Mouse (Mus musculus): Measurements from ENCODE around the gene Iars2. TPM values are rescaled to one million over a fixed set of nuclear protein-coding genes. Genes with fewer than 3 reads are reported as not detected.

Gene Iars2
- polyA plus RNA-seq, 1 experiment from 2014 or later, result 29.0 TPM

DNA sequence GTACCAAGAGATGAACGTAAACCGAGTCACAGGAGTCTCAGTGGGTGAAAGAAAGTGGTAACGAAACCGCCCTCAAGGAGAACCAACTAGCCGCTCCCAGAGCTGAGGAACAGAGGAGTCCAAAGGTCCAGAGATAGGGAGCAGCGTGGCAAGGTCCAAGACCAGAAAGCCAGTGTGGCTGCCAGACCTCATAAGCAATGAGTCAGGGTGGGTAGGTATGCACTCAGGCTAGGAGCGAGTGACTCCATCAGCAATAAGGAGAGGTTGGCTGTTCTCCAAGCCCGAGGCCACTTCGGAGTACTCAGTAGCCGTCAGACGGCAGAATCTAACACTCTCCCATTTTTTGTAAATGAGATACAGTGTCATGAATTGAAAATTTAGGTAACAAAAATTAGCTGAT, 46.4 kb downstream of the Iars2 start:
- H3K9ac ChIP-seq (ENCODE audit: low read depth, low read length), result no peak overlapping the region
- peaks cover 97% of the 10 kb centered on the region for H3K36me3 ChIP-seq (ENCODE audit: control insufficient read depth, insufficient read depth, low read length)
- 91% methylated on average over 11 of the region's 11 CpGs for WGBS
- no peak for ATAC-seq (ENCODE audit: low read depth)
- no peaks in the 10 kb centered on the region for H3K4me1 ChIP-seq (ENCODE audit: control insufficient read depth, insufficient read depth, low read length)
- DNase-seq (ENCODE audit: low spot score), result no peak
- H3K27me3 ChIP-seq (replicated peaks; ENCODE audit: control insufficient read depth, insufficient read depth, low read length), result no peaks in the 10 kb centered on the region
- no peak overlapping the region for H3K4me3 ChIP-seq (ENCODE audit: low read depth, low read length)
- H3K27ac ChIP-seq (replicated peaks; ENCODE audit: low read depth, low read length), result no peak overlapping the region
- H3K9me3 ChIP-seq (ENCODE audit: control insufficient read depth, low read length), result no peaks in the 10 kb centered on the region
- H3K4me2 ChIP-seq (ENCODE audit: low read depth, low read length), result no peak overlapping the region

DNA sequence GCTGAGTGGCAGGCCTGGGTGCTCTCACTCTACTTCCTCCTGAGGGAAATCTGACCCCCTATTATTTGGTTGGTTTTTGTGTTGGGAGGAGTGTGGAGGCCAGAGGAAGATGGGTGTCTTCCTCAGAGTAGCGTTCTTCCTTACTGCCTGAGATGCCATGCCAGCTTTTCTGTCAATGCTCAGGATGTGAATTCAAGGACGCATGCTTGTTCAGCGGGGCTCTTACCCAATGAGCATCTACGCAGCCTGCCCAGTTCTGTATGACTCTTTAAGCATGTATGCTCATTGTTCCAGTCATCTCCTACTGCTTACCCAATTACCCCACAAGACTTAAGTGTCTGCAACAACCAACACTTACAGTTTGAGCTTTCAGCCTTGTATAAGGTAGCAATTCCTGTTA, 48.6 kb downstream of the Iars2 start:
- Histone ChIP-seq H3K27me3 (replicated peaks; ENCODE audit: control insufficient read depth, insufficient read depth, low read length) (no peaks in the 10 kb centered on the region), H3K27ac (replicated peaks; ENCODE audit: low read depth, low read length) (no peak overlapping the region), H3K4me1 (ENCODE audit: control insufficient read depth, insufficient read depth, low read length) (no peaks in the 10 kb centered on the region), H3K9ac (ENCODE audit: low read depth, low read length) (no peak overlapping the region), H3K4me2 (ENCODE audit: low read depth, low read length) (no peak overlapping the region), H3K4me3 (ENCODE audit: low read depth, low read length) (no peak overlapping the region), H3K36me3 (ENCODE audit: control insufficient read depth, insufficient read depth, low read length) (peaks cover 97% of the 10 kb centered on the region), H3K9me3 (ENCODE audit: control insufficient read depth, low read length) (no peaks in the 10 kb centered on the region)
- WGBS, result 94% methylated on average over 4 of the region's 4 CpGs
- DNase-seq (ENCODE audit: low spot score), result no peak
- no peak for ATAC-seq (ENCODE audit: low read depth)

DNA sequence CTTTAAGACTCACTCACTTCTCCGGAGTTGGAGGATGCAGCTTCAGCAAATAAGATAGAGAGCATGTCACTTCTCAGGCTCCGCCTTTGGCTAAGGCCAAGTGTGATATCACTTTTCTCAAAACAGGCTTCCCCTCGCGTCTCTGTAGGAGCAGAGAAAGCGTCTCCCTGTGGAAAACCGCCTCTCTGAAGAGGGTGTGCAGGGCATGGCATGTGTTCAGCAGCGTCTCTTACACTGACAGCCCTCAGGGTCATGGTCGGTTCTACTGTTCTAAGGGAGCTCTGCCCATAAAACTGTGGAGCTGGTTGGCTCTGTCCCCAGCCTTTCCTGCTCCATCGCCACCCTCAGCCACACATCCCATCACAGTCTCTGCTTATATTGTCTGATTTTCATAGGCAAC, 49.9 kb downstream of the Iars2 start:
- Histone ChIP-seq H3K4me2 (ENCODE audit: low read depth, low read length) (no peak overlapping the region), H3K27me3 (replicated peaks; ENCODE audit: control insufficient read depth, insufficient read depth, low read length) (no peaks in the 10 kb centered on the region), H3K36me3 (ENCODE audit: control insufficient read depth, insufficient read depth, low read length) (peaks cover 87% of the 10 kb centered on the region), H3K9ac (ENCODE audit: low read depth, low read length) (no peak overlapping the region), H3K4me3 (ENCODE audit: low read depth, low read length) (no peak overlapping the region), H3K9me3 (ENCODE audit: control insufficient read depth, low read length) (no peaks in the 10 kb centered on the region), H3K4me1 (ENCODE audit: control insufficient read depth, insufficient read depth, low read length) (no peaks in the 10 kb centered on the region), H3K27ac (replicated peaks; ENCODE audit: low read depth, low read length) (no peak overlapping the region)
- 84% methylated on average over 9 of the region's 9 CpGs for WGBS
- no peak for DNase-seq (ENCODE audit: low spot score)
- ATAC-seq (ENCODE audit: low read depth), result no peak

DNA sequence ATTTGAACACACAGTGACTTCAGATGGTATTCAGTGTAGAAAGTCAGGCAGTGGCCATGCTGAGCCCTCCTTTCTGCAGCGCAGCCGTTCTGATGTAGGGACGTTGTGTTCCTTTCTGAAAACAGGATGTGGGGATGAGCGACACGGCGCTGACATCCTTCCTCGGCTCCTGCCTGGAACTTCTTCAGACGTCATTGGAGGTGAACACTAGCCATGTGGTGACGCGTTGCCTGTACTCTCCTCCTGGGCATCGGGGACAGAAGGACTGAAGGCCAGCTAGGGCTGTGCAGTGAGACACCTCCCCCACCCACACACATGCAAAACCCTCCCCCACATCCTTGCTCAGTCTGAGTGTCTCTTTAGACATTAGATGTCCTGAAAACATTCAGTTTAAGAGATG, 52.2 kb downstream of the Iars2 start:
- DNase-seq (ENCODE audit: low spot score), result no peak
- H3K4me2 ChIP-seq (ENCODE audit: low read depth, low read length), result no peak overlapping the region
- peaks cover 83% of the 10 kb centered on the region for H3K36me3 ChIP-seq (ENCODE audit: control insufficient read depth, insufficient read depth, low read length)
- H3K4me1 ChIP-seq (ENCODE audit: control insufficient read depth, insufficient read depth, low read length), result no peaks in the 10 kb centered on the region
- no peaks in the 10 kb centered on the region for H3K27me3 ChIP-seq (replicated peaks; ENCODE audit: control insufficient read depth, insufficient read depth, low read length)
- ATAC-seq (ENCODE audit: low read depth), result no peak
- no peaks in the 10 kb centered on the region for H3K9me3 ChIP-seq (ENCODE audit: control insufficient read depth, low read length)
- H3K27ac ChIP-seq (replicated peaks; ENCODE audit: low read depth, low read length), result no peak overlapping the region
- no peak overlapping the region for H3K4me3 ChIP-seq (ENCODE audit: low read depth, low read length)
- no peak overlapping the region for H3K9ac ChIP-seq (ENCODE audit: low read depth, low read length)
- WGBS, result 86% methylated on average over 11 of the region's 11 CpGs

DNA sequence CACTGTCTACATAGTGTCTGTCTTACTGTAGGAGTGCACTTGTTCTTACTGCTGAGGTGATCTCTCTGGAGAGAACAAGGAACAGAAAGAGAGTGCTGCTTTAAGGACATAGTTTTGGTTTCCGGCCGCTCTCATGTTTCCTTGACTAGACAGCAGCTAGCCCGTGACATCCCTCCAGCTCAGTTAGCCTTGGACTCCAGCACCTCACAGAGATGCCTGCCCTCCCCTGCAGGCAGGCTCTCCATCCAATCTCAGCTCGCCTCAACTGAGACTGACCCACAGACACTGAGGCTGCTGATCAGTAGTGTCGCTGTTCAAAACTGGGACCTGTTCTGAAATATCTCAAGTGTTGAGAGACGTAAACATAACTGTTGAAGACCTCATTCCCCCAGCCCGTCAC, 53.2 kb downstream of the Iars2 start:
- Histone ChIP-seq H3K4me3 (ENCODE audit: low read depth, low read length) (no peak overlapping the region), H3K9ac (ENCODE audit: low read depth, low read length) (no peak overlapping the region), H3K4me1 (ENCODE audit: control insufficient read depth, insufficient read depth, low read length) (no peaks in the 10 kb centered on the region), H3K9me3 (ENCODE audit: control insufficient read depth, low read length) (no peaks in the 10 kb centered on the region), H3K4me2 (ENCODE audit: low read depth, low read length) (no peak overlapping the region), H3K27ac (replicated peaks; ENCODE audit: low read depth, low read length) (no peak overlapping the region), H3K36me3 (ENCODE audit: control insufficient read depth, insufficient read depth, low read length) (peaks cover 83% of the 10 kb centered on the region), H3K27me3 (replicated peaks; ENCODE audit: control insufficient read depth, insufficient read depth, low read length) (no peaks in the 10 kb centered on the region)
- ATAC-seq (ENCODE audit: low read depth) (no peak), DNase-seq (ENCODE audit: low spot score) (no peak)
- WGBS, result 92% methylated on average over 7 of the region's 7 CpGs

DNA sequence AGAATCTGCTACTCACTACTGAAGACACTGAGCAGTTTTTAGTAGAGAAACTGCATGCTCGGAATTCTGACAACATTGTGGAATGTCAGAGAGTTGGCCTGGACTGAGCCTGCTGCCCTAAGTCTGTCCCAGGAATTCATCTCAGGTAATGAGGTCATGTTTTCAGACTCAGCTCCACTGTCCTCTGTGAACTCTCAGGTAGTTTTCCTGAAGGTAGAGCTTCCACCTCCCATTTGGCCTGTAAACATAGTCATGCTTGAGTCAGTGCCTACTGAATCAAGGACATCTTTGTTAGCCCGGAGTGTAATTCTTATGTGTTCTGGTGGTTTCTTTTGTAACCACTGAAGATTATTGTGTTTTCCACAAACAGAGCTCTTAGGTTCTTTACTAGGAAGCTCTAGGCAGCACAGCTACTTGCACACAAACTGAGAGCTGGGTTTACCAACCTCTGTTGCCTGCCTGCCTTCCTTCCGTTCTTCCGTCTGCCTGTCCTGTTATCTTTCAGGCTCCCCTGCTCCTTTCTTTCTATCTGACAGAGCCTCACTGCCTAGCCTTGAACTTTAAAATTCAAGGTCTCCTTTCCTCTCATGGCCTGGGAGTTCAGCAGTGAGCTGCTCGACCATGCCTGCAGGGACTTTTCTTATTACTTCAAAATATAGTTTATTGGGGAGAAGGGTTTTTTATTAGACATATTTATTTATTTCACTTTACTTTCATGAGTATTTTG, 54.2 kb downstream of the Iars2 start:
- H3K9ac ChIP-seq (ENCODE audit: low read depth, low read length), result no peak overlapping the region
- peaks cover 81% of the 10 kb centered on the region for H3K36me3 ChIP-seq (ENCODE audit: control insufficient read depth, insufficient read depth, low read length)
- no peaks in the 10 kb centered on the region for H3K9me3 ChIP-seq (ENCODE audit: control insufficient read depth, low read length)
- H3K4me2 ChIP-seq (ENCODE audit: low read depth, low read length), result no peak overlapping the region
- no peaks in the 10 kb centered on the region for H3K27me3 ChIP-seq (replicated peaks; ENCODE audit: control insufficient read depth, insufficient read depth, low read length)
- no peak overlapping the region for H3K4me3 ChIP-seq (ENCODE audit: low read depth, low read length)
- no peak for DNase-seq (ENCODE audit: low spot score)
- H3K27ac ChIP-seq (replicated peaks; ENCODE audit: low read depth, low read length), result no peak overlapping the region
- H3K4me1 ChIP-seq (ENCODE audit: control insufficient read depth, insufficient read depth, low read length), result no peaks in the 10 kb centered on the region
- ATAC-seq (ENCODE audit: low read depth), result no peak
- 88% methylated on average over 5 of the region's 5 CpGs for WGBS

DNA sequence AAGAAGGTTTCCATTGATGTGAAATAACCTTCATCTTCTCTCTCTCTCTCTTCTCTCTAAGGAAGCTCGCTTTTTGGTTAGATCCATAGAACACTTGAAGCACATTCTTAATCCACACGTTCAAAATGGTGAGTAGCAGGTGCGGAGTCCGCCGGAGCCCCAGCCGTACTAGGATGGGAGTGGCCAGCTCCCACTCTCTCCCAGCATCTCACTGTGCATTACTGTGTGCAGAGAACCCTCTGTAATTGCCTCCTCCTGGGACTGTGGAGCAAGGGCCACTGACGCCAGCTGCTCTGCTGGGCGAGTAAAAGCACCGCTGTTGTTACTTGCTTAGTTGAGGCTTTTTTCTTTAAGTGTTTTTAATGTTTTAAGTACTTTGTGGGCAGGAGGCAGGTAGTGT, 57.8 kb downstream of the Iars2 start:
- Histone ChIP-seq H3K4me1 (ENCODE audit: control insufficient read depth, insufficient read depth, low read length) (no peaks in the 10 kb centered on the region), H3K4me2 (ENCODE audit: low read depth, low read length) (no peak overlapping the region), H3K4me3 (ENCODE audit: low read depth, low read length) (no peak overlapping the region), H3K27ac (replicated peaks; ENCODE audit: low read depth, low read length) (no peak overlapping the region), H3K9ac (ENCODE audit: low read depth, low read length) (no peak overlapping the region), H3K36me3 (ENCODE audit: control insufficient read depth, insufficient read depth, low read length) (peaks cover 63% of the 10 kb centered on the region), H3K9me3 (ENCODE audit: control insufficient read depth, low read length) (no peaks in the 10 kb centered on the region), H3K27me3 (replicated peaks; ENCODE audit: control insufficient read depth, insufficient read depth, low read length) (no peaks in the 10 kb centered on the region)
- ATAC-seq (ENCODE audit: low read depth) (no peak), DNase-seq (ENCODE audit: low spot score) (no peak)
- 86% methylated on average over 9 of the region's 9 CpGs for WGBS

DNA sequence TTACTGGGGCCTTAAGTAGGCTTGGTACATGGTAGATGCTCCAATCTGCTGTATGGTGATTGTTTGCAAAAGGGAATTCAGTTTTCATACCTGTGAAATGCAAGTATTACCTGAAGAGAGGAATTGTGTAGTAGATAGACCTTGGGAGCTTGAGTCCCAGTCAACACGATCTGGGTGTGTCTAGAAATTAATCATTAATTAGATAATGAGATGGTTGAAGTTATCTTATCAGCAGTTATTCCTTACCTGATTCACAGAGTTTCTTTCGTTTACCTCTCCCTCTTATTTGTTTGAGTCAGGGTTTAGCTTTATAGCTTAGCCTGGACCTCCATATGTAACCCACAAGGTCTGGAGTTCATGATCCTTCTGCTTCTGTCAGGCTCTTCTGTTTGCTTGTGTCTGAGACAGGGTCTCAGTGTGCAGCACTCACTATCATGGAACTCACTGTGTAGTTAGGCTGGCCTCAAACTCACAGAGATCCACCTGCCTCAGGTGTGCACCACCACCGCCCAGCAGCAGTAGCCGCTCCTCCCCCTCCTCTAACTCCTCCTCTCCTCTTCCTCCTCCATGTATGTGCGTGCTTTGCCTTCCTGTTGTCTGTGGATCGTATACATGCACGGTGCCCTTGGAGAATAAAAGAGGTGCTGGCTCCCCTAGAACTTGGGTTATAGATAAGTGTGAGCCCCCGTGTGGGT, 58.6 kb downstream of the Iars2 start:
- Histone ChIP-seq H3K9me3 (ENCODE audit: control insufficient read depth, low read length) (no peaks in the 10 kb centered on the region), H3K27me3 (replicated peaks; ENCODE audit: control insufficient read depth, insufficient read depth, low read length) (no peaks in the 10 kb centered on the region), H3K27ac (replicated peaks; ENCODE audit: low read depth, low read length) (no peak overlapping the region), H3K4me1 (ENCODE audit: control insufficient read depth, insufficient read depth, low read length) (no peaks in the 10 kb centered on the region), H3K9ac (ENCODE audit: low read depth, low read length) (no peak overlapping the region), H3K4me2 (ENCODE audit: low read depth, low read length) (no peak overlapping the region), H3K36me3 (ENCODE audit: control insufficient read depth, insufficient read depth, low read length) (peaks cover 63% of the 10 kb centered on the region), H3K4me3 (ENCODE audit: low read depth, low read length) (no peak overlapping the region)
- DNase-seq (ENCODE audit: low spot score), result no peak
- 98% methylated on average over 8 of the region's 8 CpGs for WGBS
- ATAC-seq (ENCODE audit: low read depth), result no peak

DNA sequence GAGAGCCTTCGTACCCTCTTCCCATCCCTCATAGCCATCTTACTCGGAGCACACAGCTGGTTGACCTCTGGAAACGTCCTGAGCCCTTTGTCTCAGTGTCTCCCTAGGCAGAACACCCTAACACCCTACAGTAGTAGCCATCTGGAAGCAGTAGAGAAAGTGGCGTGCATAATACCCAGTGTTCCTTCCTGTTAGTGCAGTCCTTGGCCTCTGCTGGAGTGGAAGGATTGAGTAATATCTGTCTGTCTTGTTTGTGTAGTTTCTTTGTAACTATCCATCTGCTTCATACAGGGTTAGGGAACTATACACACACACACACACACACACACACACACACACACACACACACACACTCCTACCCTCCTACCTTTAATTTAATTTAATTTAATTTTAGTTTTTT, 60.5 kb downstream of the Iars2 start:
- Histone ChIP-seq H3K4me2 (ENCODE audit: low read depth, low read length) (no peak overlapping the region), H3K36me3 (ENCODE audit: control insufficient read depth, insufficient read depth, low read length) (peaks cover 74% of the 10 kb centered on the region), H3K4me1 (ENCODE audit: control insufficient read depth, insufficient read depth, low read length) (no peaks in the 10 kb centered on the region), H3K9me3 (ENCODE audit: control insufficient read depth, low read length) (no peaks in the 10 kb centered on the region), H3K27ac (replicated peaks; ENCODE audit: low read depth, low read length) (no peak overlapping the region), H3K4me3 (ENCODE audit: low read depth, low read length) (no peak overlapping the region), H3K27me3 (replicated peaks; ENCODE audit: control insufficient read depth, insufficient read depth, low read length) (no peaks in the 10 kb centered on the region), H3K9ac (ENCODE audit: low read depth, low read length) (no peak overlapping the region)
- ATAC-seq (ENCODE audit: low read depth) (no peak), DNase-seq (ENCODE audit: low spot score) (no peak)
- 82% methylated on average over 4 of the region's 4 CpGs for WGBS
